Mouse (Mus musculus): Measurements from ENCODE around the gene Pgc. TPM values are rescaled to one million over a fixed set of nuclear protein-coding genes. Genes with fewer than 3 reads are reported as not detected.

Pgc gene
- polyA plus RNA-seq, 1 experiment from 2014 or later = not detected

GRCm38 (mm10) chr17:47777141-47777540 is 50.5 kb downstream of the Pgc start:
- H3K9me3 ChIP-seq = peaks cover 7% of the 10 kb centered on the region; the same call in 1 of the 2 replicates
- no peak for ATAC-seq (ENCODE audit: low read depth)
- H3K4me1 ChIP-seq (replicated peaks) = no peaks in the 10 kb centered on the region
- H3K27me3 ChIP-seq = 0 out of 2 replicates have a peak, but pooled peaks cover 3% of the 10 kb centered on the region
- WGBS = 57% methylated on average over 2 of the region's 2 CpGs
- no peak overlapping the region for H3K4me3 ChIP-seq
- no peak overlapping the region for H3K4me2 ChIP-seq
- H3K9ac ChIP-seq = no peak overlapping the region
- H3K27ac ChIP-seq (replicated peaks) = no peak overlapping the region
- H3K36me3 ChIP-seq = no peaks in the 10 kb centered on the region

GRCm38 (mm10) chr17:47780470-47780869 is 53.8 kb downstream of the Pgc start:
- no peak overlapping the region for H3K4me2 ChIP-seq
- ATAC-seq (ENCODE audit: low read depth) = no peak
- 84% methylated on average over 10 of the region's 10 CpGs for WGBS

GRCm38 (mm10) chr17:47782486-47782885 is 55.8 kb downstream of the Pgc start:
- no peak for ATAC-seq (ENCODE audit: low read depth)
- Histone ChIP-seq H3K27me3 (peaks cover 9% of the 10 kb centered on the region; the same call in 1 of the 2 replicates), H3K4me2 (no peak overlapping the region), H3K9me3 (no peaks in the 10 kb centered on the region), H3K36me3 (no peaks in the 10 kb centered on the region), H3K4me1 (replicated peaks) (no peaks in the 10 kb centered on the region), H3K4me3 (no peak overlapping the region), H3K9ac (no peak overlapping the region), H3K27ac (replicated peaks) (no peak overlapping the region)
- 82% methylated on average over 3 of the region's 3 CpGs for WGBS

More at GRCm38 (mm10) chr17:47780470-47780869, 53.8 kb downstream of the Pgc start:
- no peak overlapping the region for H3K27ac ChIP-seq (replicated peaks)
- H3K4me3 ChIP-seq = no peak overlapping the region
- H3K9me3 ChIP-seq = no peaks in the 10 kb centered on the region
- H3K36me3 ChIP-seq = no peaks in the 10 kb centered on the region
- H3K4me1 ChIP-seq (replicated peaks) = no peaks in the 10 kb centered on the region
- H3K9ac ChIP-seq = no peak overlapping the region
- 0 out of 2 replicates have a peak, but pooled peaks cover 3% of the 10 kb centered on the region for H3K27me3 ChIP-seq

GRCm38 (mm10) chr17:47783445-47784223 is 57.0 kb downstream of the Pgc start:
- Histone ChIP-seq H3K27ac (replicated peaks) (no peak overlapping the region), H3K27me3 (peaks cover 12% of the 10 kb centered on the region; the same call in 1 of the 2 replicates), H3K4me1 (replicated peaks) (peaks cover 8% of the 10 kb centered on the region), H3K9me3 (no peaks in the 10 kb centered on the region), H3K4me2 (no peak overlapping the region), H3K36me3 (no peaks in the 10 kb centered on the region), H3K4me3 (no peak overlapping the region), H3K9ac (no peak overlapping the region)
- WGBS = 81% methylated on average over 8 of the region's 8 CpGs
- ATAC-seq (ENCODE audit: low read depth) = no peak

Other genes starting within 250 kb of the Pgc start
- gene Taf8, start 224.6 kb upstream of the Pgc start, polyA plus RNA-seq (2015; fragmentation: Nextera tagmentation; extraction: Ambion mirVana) = 23.2 and 26.6 TPM in 2 replicates
- 78.5 and 86.5 TPM in 2 replicates for gene Ccnd3, start 221.8 kb upstream of the Pgc start, polyA plus RNA-seq (2015; fragmentation: Nextera tagmentation; extraction: Ambion mirVana)
- 32.9 and 33.2 TPM in 2 replicates for gene Bysl, start 115.3 kb upstream of the Pgc start, polyA plus RNA-seq (2015; fragmentation: Nextera tagmentation; extraction: Ambion mirVana)
- 38.9 and 39.7 TPM in 2 replicates for gene Med20, start 115.3 kb upstream of the Pgc start, polyA plus RNA-seq (2015; fragmentation: Nextera tagmentation; extraction: Ambion mirVana)
- 2.4 and 3.0 TPM in 2 replicates for gene Gm20517, start 115.3 kb upstream of the Pgc start, polyA plus RNA-seq (2015; fragmentation: Nextera tagmentation; extraction: Ambion mirVana)
- gene Usp49, start 96.2 kb upstream of the Pgc start, polyA plus RNA-seq (2015; fragmentation: Nextera tagmentation; extraction: Ambion mirVana) = 8.2 and 10.6 TPM in 2 replicates
- gene Tomm6, start 38.5 kb upstream of the Pgc start, polyA plus RNA-seq (2015; fragmentation: Nextera tagmentation; extraction: Ambion mirVana) = 310 and 314 TPM in 2 replicates
- 34.2 and 36.3 TPM in 2 replicates for gene Frs3, start 37.8 kb upstream of the Pgc start, polyA plus RNA-seq (2015; fragmentation: Nextera tagmentation; extraction: Ambion mirVana)
- gene Gm21981, start 32.4 kb upstream of the Pgc start, polyA plus RNA-seq (2015; fragmentation: Nextera tagmentation; extraction: Ambion mirVana) = 0.38 and 0.83 TPM in 2 replicates
- gene Prickle4, start 32.1 kb upstream of the Pgc start, polyA plus RNA-seq (2015; fragmentation: Nextera tagmentation; extraction: Ambion mirVana) = 0.95 and 1.4 TPM in 2 replicates
- gene Tfeb, start 10.2 kb downstream of the Pgc start, polyA plus RNA-seq (2015; fragmentation: Nextera tagmentation; extraction: Ambion mirVana) = 2.3 and 2.8 TPM in 2 replicates
- 3.6 and 4.7 TPM in 2 replicates for gene Mdfi, start 107.8 kb downstream of the Pgc start, polyA plus RNA-seq (2015; fragmentation: Nextera tagmentation; extraction: Ambion mirVana)
- gene Foxp4, start 197.8 kb downstream of the Pgc start, polyA plus RNA-seq (2015; fragmentation: Nextera tagmentation; extraction: Ambion mirVana) = 17.2 and 18.5 TPM in 2 replicates

Measured in neural tube, embryonic 13.5 days (tissue).